Mouse (Mus musculus) G1E (cell line): ENCODE results near the gene Gm10031. TPM values are rescaled to one million over a fixed set of nuclear protein-coding genes. Genes with fewer than 3 reads are reported as not detected.

Experiments used
- ATAC-seq: 2 replicates; pipeline ENCODE4 v1.8.0; 2016; ENCODE audit warnings: mild to moderate bottlenecking; ENCODE audit not compliant: insufficient number of reproducible peaks, poor library complexity, low FRiP score, severe bottlenecking; ENCODE audit errors: extremely low read depth
- DNase-seq: peaks from one replicate; pipeline ENCODE4 v3.0.0; 2012; ENCODE audit warnings: low spot score
- H3K27me3 ChIP-seq: 2 replicates; pipeline ENCODE4 v1.6.1; 2012; ENCODE audit warnings: mild to moderate bottlenecking, low read length, inconsistent platforms; ENCODE audit not compliant: insufficient read depth
- H3K36me3 ChIP-seq: replicated peaks from 2 replicates; pipeline ENCODE3; 2012; ENCODE audit warnings: mild to moderate bottlenecking, inconsistent platforms
- H3K4me1 ChIP-seq: 2 replicates; pipeline ENCODE4 v1.6.1; 2012; ENCODE audit warnings: low read depth, low read length, inconsistent platforms, mixed read lengths; ENCODE audit not compliant: insufficient read depth
- H3K4me3 ChIP-seq: 2 replicates; pipeline ENCODE4 v1.5.1; 2012; ENCODE audit warnings: low read depth, mild to moderate bottlenecking, inconsistent platforms, low read length, moderate library complexity, mixed read lengths
- H3K9me3 ChIP-seq: replicated peaks from 2 replicates; pipeline ENCODE4 v1.6.1; 2012; ENCODE audit warnings: inconsistent platforms
- CTCF ChIP-seq: IDR thresholded peaks from 2 replicates; pipeline ENCODE4 v1.5.1; 2012; ENCODE audit warnings: low read depth, low read length, inconsistent platforms, mixed read lengths
- GATA1 ChIP-seq: IDR thresholded peaks from 2 replicates; pipeline ENCODE4 v1.6.1; 2012; ENCODE audit warnings: borderline replicate concordance, low read length, inconsistent platforms, mixed read lengths
- GATA2 ChIP-seq: IDR thresholded peaks from 2 replicates; pipeline ENCODE4 v1.6.1; 2012; ENCODE audit warnings: low read depth, low read length, inconsistent platforms, borderline replicate concordance
- POLR2AphosphoS5 ChIP-seq: IDR thresholded peaks from 2 replicates; pipeline ENCODE4 v1.6.1; 2012; ENCODE audit warnings: low read depth, low read length, inconsistent platforms; ENCODE audit not compliant: insufficient replicate concordance
- TAL1 ChIP-seq: conservative IDR thresholded peaks from 2 replicates; pipeline ENCODE4 v1.6.1; 2012; ENCODE audit warnings: low read depth, low read length, inconsistent platforms, mixed read lengths
- polyA plus RNA-seq: library from polyadenylated mRNA; stranded (reverse); fragments of >175 nt; gene quantifications from 2 replicates; pipeline ENCODE4 v1.2.3, GENCODE M21; 2012
- total RNA-seq, 2 experiments: library from RNA; stranded (forward) in 1 of 2; stranded (reverse) in 1 of 2; fragments of 200-1000 nt in 1 of 2; fragments of >200 nt in 1 of 2; fragmentation: Nextera tagmentation in 1 of 2; gene quantifications; 2 replicates each; pipeline ENCODE4 v1.2.3; 2014 to 2017

Gene Gm10031
- total and polyA plus RNA-seq, 3 experiments = 0.75 to 15.7 (median 7.3) TPM

- H3K4me1 ChIP-seq = no peaks in the 10 kb centered on the region
- TF ChIP-seq POLR2AphosphoS5 = no peak
- TF ChIP-seq GATA1 = no peak
- no peak for TF ChIP-seq GATA2
- no peak for TF ChIP-seq CTCF
- no peak for TF ChIP-seq TAL1
- no peaks in the 10 kb centered on the region for H3K9me3 ChIP-seq
- DNase-seq (no peak), ATAC-seq (no peak)
- H3K27me3 ChIP-seq = peaks cover 10% of the 10 kb centered on the region
- no peaks in the 10 kb centered on the region for H3K36me3 ChIP-seq
- H3K4me3 ChIP-seq = no peak overlapping the region
Measured at GRCm38 (mm10) chr1:156537701-156538100, 13.9 kb downstream of the Gm10031 start.

GRCm38 (mm10) chr1:156538382-156538781 lies 14.6 kb downstream of the Gm10031 start:
- H3K27me3 ChIP-seq = peaks cover 14% of the 10 kb centered on the region
- H3K4me3 ChIP-seq = no peak overlapping the region
- no peaks in the 10 kb centered on the region for H3K36me3 ChIP-seq
- no peak for TF ChIP-seq TAL1
- no peak for TF ChIP-seq CTCF
- no peak for TF ChIP-seq POLR2AphosphoS5
- TF ChIP-seq GATA2 = no peak
- TF ChIP-seq GATA1 = no peak
- no peak for ATAC-seq
- no peaks in the 10 kb centered on the region for H3K9me3 ChIP-seq
- no peak for DNase-seq
- no peaks in the 10 kb centered on the region for H3K4me1 ChIP-seq

GRCm38 (mm10) chr1:156539787-156540560 lies 16.2 kb downstream of the Gm10031 start:
- ATAC-seq = no peak
- Histone ChIP-seq H3K4me1 (no peaks in the 10 kb centered on the region), H3K27me3 (peaks cover 16% of the 10 kb centered on the region), H3K4me3 (no peak overlapping the region), H3K9me3 (no peaks in the 10 kb centered on the region), H3K36me3 (no peaks in the 10 kb centered on the region)
- DNase-seq = no peak
- no peak for TF ChIP-seq POLR2AphosphoS5
- TF ChIP-seq CTCF = no peak
- TF ChIP-seq GATA2 = no peak
- no peak for TF ChIP-seq TAL1
- no peak for TF ChIP-seq GATA1

- no peaks in the 10 kb centered on the region for H3K36me3 ChIP-seq
- no peaks in the 10 kb centered on the region for H3K9me3 ChIP-seq
- DNase-seq (no peak), ATAC-seq (no peak)
- H3K4me3 ChIP-seq = no peak overlapping the region
- TF ChIP-seq TAL1 (no peak), CTCF (no peak), POLR2AphosphoS5 (no peak), GATA2 (no peak), GATA1 (no peak)
- no peaks in the 10 kb centered on the region for H3K4me1 ChIP-seq
- H3K27me3 ChIP-seq = peaks cover 28% of the 10 kb centered on the region
Measured at GRCm38 (mm10) chr1:156543999-156544398, 20.2 kb downstream of the Gm10031 start.

- peak; percentile 93 for ATAC-seq
- H3K36me3 ChIP-seq = peaks cover 14% of the 10 kb centered on the region
- peaks cover 19% of the 10 kb centered on the region for H3K4me1 ChIP-seq
- peak within 1 kb of the TSS; percentile 95 for H3K4me3 ChIP-seq
- H3K27me3 ChIP-seq = no peaks in the 10 kb centered on the region
- TF ChIP-seq CTCF (no peak), GATA1 (no peak), POLR2AphosphoS5 (no peak), GATA2 (no peak), TAL1 (no peak)
- H3K9me3 ChIP-seq = no peaks in the 10 kb centered on the region
- peak; percentile 94 for DNase-seq
Measured at GRCm38 (mm10) chr1:156558024-156558930, 34.5 kb downstream of the Gm10031 start, which contains the start of gene Abl2. Gene Abl2 (plus strand): TSS chr1:156558786.

GRCm38 (mm10) chr1:156558950-156559640 lies 35.3 kb downstream of the Gm10031 start:
- peaks cover 19% of the 10 kb centered on the region for H3K4me1 ChIP-seq
- H3K36me3 ChIP-seq = peaks cover 15% of the 10 kb centered on the region
- H3K27me3 ChIP-seq = no peaks in the 10 kb centered on the region
- H3K9me3 ChIP-seq = no peaks in the 10 kb centered on the region
- ATAC-seq (no peak), DNase-seq (peak; percentile 28)
- TF ChIP-seq GATA2 (no peak), CTCF (no peak), POLR2AphosphoS5 (no peak), TAL1 (no peak), GATA1 (no peak)
- peak overlapping the region; percentile 95 for H3K4me3 ChIP-seq
